Mouse (Mus musculus) adrenal gland, adult 2 months (tissue): ENCODE data around the gene Pga5. TPM values are rescaled to one million over a fixed set of nuclear protein-coding genes. Genes with fewer than 3 reads are reported as not detected.

Source experiments
- DNase-seq: peaks from one replicate; pipeline ENCODE4 v3.0.0; 2021
- polyA plus RNA-seq: library from polyadenylated mRNA; depleted of rRNA; stranded (reverse); fragments of >200 nt; gene quantifications from 2 replicates; pipeline ENCODE4 v1.2.3, GENCODE M21; 2012; rRNA removed
- total RNA-seq, 2 experiments: library from RNA; stranded (reverse); gene quantifications; 2 replicates each; pipeline ENCODE4 v1.2.3; 2021

Pga5 gene
- total and polyA plus RNA-seq, 3 experiments, result not detected

- DNase-seq, result no peak
Measured at GRCm38 (mm10) chr19:10665093-10665492, 12.8 kb downstream of the Pga5 start.

DNA sequence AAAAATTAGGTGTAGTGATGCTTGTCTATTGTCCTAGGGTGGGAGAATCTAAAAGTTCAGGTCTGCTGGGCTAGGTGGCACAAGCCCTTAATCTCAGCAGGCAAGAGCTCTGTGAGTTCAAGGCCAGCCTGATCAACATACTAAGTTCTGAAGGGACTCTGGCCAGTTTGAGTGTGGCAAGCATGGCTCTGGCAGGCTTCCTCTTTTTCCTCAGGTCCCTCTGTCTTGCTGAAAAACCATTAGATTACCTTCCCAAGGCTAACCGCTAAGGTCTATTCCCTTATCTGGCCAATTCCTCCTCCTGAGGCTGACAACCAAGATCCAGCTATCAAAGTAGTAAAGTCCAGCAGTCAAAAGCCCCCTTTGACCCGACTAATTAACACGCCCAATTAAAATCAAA is 15.2 kb downstream of the Pga5 start:
- DNase-seq, result no peak

DNA sequence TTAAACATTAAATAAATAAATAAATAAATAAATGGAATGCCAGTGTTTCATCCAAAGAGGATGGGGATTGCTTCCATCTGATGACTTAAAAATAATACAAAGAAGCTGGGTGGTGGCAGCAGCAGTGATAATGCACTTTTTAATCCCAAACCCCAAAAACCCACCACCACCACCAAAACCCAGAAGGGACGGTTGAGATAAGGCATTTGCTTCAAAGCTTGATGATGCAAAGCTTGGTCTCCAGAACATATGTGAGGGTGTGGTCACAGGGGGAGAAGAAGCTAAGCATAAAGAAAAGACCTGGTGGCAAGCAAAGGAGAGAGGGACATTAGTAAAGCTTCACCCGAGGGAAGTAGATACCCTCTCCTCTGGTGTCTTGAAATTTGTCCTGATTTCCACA is 16.0 kb downstream of the Pga5 start:
- DNase-seq, result no peak

DNA sequence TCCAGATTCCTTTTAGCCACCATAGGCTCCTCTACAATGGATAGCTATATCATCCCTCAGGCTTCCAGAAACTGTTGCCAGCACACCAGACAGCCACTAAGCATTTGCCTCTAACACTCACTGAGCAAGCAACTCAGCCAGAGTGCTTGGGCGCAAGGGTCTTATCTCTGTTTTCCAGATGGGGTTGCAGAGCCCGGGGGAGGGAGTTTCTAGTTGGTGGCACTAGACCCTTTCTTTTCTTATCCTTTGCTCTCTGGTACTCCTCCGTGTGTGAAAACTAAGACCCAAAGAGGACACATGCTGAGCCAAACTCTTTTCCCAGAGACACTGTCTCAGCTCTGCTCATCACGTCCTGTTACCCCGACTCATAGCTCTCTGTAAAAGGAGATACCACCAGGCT is 16.5 kb downstream of the Pga5 start:
- DNase-seq, result no peak

GRCm38 (mm10) chr19:10658406-10658805 is 19.5 kb downstream of the Pga5 start:
- no peak for DNase-seq

- peak; percentile 12 for DNase-seq
Measured at GRCm38 (mm10) chr19:10657742-10658141, 20.1 kb downstream of the Pga5 start.

DNA sequence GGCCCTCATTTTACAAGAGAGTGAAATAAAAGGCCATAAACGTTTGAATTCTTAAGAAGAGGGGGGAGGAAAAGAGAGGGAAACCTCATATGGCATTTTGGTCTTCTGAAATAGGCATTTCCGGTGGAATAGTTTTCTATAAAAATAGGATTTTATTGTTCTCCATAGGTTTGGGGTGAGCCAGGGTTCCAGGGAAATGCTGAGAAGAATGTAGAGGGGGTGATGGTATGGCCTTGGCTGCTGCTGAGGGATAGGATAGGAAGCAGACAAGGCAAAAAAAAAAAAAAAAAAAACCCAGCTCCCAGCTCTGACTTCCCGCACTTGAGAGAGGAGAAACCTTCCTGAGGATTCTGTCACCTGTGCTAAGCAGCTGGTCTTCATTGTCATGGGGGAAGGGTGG is 21.8 kb downstream of the Pga5 start:
- DNase-seq, result no peak

GRCm38 (mm10) chr19:10648156-10648555 is 29.7 kb downstream of the Pga5 start:
- no peak for DNase-seq

DNA sequence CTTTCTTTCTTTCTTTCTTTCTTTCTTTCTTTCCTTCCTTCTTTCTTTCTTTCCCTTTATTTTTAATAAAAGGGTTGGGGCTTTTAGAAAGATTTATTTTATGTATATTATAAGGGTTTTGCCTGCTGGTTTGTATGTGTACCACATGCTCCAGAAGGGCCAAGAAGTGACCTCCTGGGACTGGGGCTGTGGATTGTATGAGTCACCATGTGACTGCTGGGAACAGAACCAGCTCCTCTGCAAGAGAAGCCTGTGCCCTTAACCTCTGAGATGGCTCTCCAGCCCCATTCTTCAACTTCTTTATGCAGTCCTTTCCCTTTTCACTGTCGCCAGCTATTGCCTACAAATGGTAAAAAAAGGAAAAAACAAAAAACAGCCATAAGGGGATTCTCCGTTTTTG is 32.3 kb downstream of the Pga5 start:
- DNase-seq, result peak; percentile 73

GRCm38 (mm10) chr19:10640589-10641378 is 37.1 kb downstream of the Pga5 start:
- DNase-seq, result no peak

DNA sequence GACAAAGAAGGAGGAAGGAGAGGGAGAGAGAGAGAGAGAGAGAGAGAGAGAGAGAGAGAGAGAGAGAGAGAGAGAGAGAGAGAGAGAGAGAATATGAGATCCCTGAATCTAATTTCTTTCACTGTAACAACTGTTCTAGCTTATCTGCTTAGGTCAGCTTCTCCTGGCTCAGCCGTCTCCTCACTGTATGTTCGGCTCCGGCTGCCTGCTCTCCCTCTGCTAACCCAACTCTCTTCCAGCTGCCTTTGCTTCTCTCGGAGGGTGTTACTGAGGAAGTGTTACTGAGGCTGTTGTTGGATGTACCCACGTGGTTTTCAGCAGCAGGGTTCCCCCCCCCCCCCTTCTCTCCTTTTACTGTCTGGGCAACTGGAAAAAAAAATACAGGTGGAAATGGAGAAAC is 37.8 kb downstream of the Pga5 start:
- no peak for DNase-seq

GRCm38 (mm10) chr19:10637840-10638239 is 40.0 kb downstream of the Pga5 start:
- DNase-seq, result no peak

- DNase-seq, result peak; percentile 80
Measured at GRCm38 (mm10) chr19:10634872-10635318, 43.0 kb downstream of the Pga5 start.

DNA sequence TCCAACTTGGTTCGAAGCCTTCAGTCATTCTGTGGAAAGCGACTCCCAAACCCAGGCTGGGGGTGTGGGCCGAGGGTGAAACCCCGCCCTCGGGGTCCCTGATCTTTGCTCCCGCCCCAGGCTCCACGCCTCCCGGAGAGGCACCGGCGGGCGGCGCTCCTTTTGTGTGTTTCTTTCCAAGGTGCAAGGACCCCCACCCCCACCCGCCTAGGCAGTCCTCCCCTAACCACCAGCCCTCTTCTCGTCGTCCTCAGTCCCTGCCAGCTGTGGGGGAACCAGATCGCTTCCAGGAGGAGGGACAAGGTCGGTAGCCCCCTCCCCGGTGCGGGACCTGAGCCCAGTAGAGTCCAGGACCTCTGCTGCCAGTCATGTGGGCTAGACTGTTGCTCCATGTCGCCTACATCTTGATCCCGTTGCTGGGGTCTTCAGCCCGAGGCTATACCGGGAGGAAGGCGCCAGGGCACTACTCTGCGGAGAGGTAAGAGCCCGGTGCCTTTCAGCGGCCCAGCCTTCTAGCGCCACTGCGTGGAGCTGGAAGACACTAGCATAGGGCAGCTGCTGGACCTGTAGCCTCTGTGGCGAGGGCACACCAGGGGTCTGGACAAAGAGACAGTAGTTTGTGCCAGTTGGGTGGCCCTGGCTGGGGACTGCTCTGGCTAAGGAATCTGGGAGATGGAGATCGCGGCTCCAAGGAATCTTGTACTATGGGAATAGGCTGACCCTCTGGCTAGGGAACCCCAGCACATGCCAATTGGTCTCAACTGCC is 43.6 kb downstream of the Pga5 start, which contains the start of gene Vwce:
Vwce (plus strand) TSS at position 108 of the 766 bp plus-strand sequence.
- DNase-seq, result peak; percentile 67

Other genes starting within 250 kb of the Pga5 start
- gene Lrrc10b, start 220.6 kb downstream of the Pga5 start, total RNA-seq, result 1 to 10 TPM; 3.3 to 5.0 TPM
- gene Lrrc10b, start 220.6 kb downstream of the Pga5 start, polyA plus RNA-seq, result 2.8 and 6.1 TPM in 2 replicates
- under 1 TPM; 0.49 to 0.76 TPM for gene Ppp1r32, start 195.1 kb downstream of the Pga5 start, total RNA-seq
- gene Ppp1r32, start 195.1 kb downstream of the Pga5 start, polyA plus RNA-seq, result 0.13 and 0.16 TPM in 2 replicates
- gene Cpsf7, start 152.8 kb downstream of the Pga5 start, total RNA-seq, result 10 to 100 TPM; 42.1 to 51.1 TPM
- gene Cpsf7, start 152.8 kb downstream of the Pga5 start, polyA plus RNA-seq, result 25.5 and 34.2 TPM in 2 replicates
- gene Sdhaf2, start 151.9 kb downstream of the Pga5 start, total RNA-seq, result 10 to 100 TPM; 68.0 to 76.1 TPM
- 10.3 and 10.7 TPM in 2 replicates for gene Sdhaf2, start 151.9 kb downstream of the Pga5 start, polyA plus RNA-seq
- gene Tmem216, start 121.8 kb downstream of the Pga5 start, total RNA-seq, result 10 to 100 TPM; 16.0 to 23.1 TPM
- 14.5 and 16.2 TPM in 2 replicates for gene Tmem216, start 121.8 kb downstream of the Pga5 start, polyA plus RNA-seq
- 10 to 100 TPM; 14.7 to 24.6 TPM for gene Cyb561a3, start 100.9 kb downstream of the Pga5 start, total RNA-seq
- gene Cyb561a3, start 100.9 kb downstream of the Pga5 start, polyA plus RNA-seq, result 34.1 and 37.2 TPM in 2 replicates
- gene Tmem138, start 100.7 kb downstream of the Pga5 start, total RNA-seq, result 1 to 10 TPM; 7.0 to 9.8 TPM
- gene Tmem138, start 100.7 kb downstream of the Pga5 start, polyA plus RNA-seq, result 7.1 and 9.0 TPM in 2 replicates
- 100 to 1,000 TPM; 255 to 264 TPM for gene Ddb1, start 72.7 kb downstream of the Pga5 start, total RNA-seq
- gene Ddb1, start 72.7 kb downstream of the Pga5 start, polyA plus RNA-seq, result 64.9 and 105 TPM in 2 replicates
- gene Tkfc, start 72.4 kb downstream of the Pga5 start, total RNA-seq, result 10 to 100 TPM; 17.2 to 20.9 TPM
- 11.2 and 12.6 TPM in 2 replicates for gene Tkfc, start 72.4 kb downstream of the Pga5 start, polyA plus RNA-seq
- under 1 TPM; 0.17 to 0.79 TPM for gene Vwce, start 43.9 kb downstream of the Pga5 start, total RNA-seq
- gene Vwce, start 43.9 kb downstream of the Pga5 start, polyA plus RNA-seq, result 0.18 and 0.26 TPM in 2 replicates
- 10 to 100 TPM; 22.1 to 23.3 TPM for gene Vps37c, start 10.7 kb upstream of the Pga5 start, total RNA-seq
- 46.4 and 65.5 TPM in 2 replicates for gene Vps37c, start 10.7 kb upstream of the Pga5 start, polyA plus RNA-seq
- gene Cd5, start 60.9 kb upstream of the Pga5 start, total RNA-seq, result under 1 TPM; 0.10 to 0.14 TPM
- 0.15 and 0.26 TPM in 2 replicates for gene Cd5, start 60.9 kb upstream of the Pga5 start, polyA plus RNA-seq
- not detected for gene Cd6, start 152.0 kb upstream of the Pga5 start, total RNA-seq
- gene Cd6, start 152.0 kb upstream of the Pga5 start, polyA plus RNA-seq, result 0.28 and 0.34 TPM in 2 replicates
- 1 to 10 TPM; 3.6 to 6.4 TPM for gene Slc15a3, start 161.7 kb upstream of the Pga5 start, total RNA-seq
- gene Slc15a3, start 161.7 kb upstream of the Pga5 start, polyA plus RNA-seq, result 10.0 and 10.3 TPM in 2 replicates
- gene Tmem132a, start 191.9 kb upstream of the Pga5 start, total RNA-seq, result 10 to 100 TPM; 21.9 to 46.1 TPM
- gene Tmem132a, start 191.9 kb upstream of the Pga5 start, polyA plus RNA-seq, result 79.2 and 82.6 TPM in 2 replicates
- 100 to 1,000 TPM; 149 to 202 TPM for gene Tmem109, start 203.9 kb upstream of the Pga5 start, total RNA-seq
- 240 and 306 TPM in 2 replicates for gene Tmem109, start 203.9 kb upstream of the Pga5 start, polyA plus RNA-seq
- 100 to 1,000 TPM; 143 to 184 TPM for gene Prpf19, start 217.2 kb upstream of the Pga5 start, total RNA-seq
- 299 and 410 TPM in 2 replicates for gene Prpf19, start 217.2 kb upstream of the Pga5 start, polyA plus RNA-seq
- gene Zp1, start 242.6 kb upstream of the Pga5 start, total RNA-seq, result not detected
- not detected in 2 replicates for gene Zp1, start 242.6 kb upstream of the Pga5 start, polyA plus RNA-seq